Mouse (Mus musculus): Measurements from ENCODE around the gene Rasl12. TPM values are rescaled to one million over a fixed set of nuclear protein-coding genes. Genes with fewer than 3 reads are reported as not detected.

Gene Rasl12
- total and polyA plus RNA-seq, 2 experiments = 0.09 to 0.32 TPM

GRCm38 (mm10) chr9:65360641-65361448, 37.5 kb upstream of the Rasl12 start, which contains the start of gene Ubap1l:
TSS of gene Ubap1l (plus strand) at chr9:65361041.
- H3K4me1 ChIP-seq (ENCODE audit: control insufficient read depth, insufficient read depth, low read length) = no peaks in the 10 kb centered on the region
- no peaks in the 10 kb centered on the region for H3K27me3 ChIP-seq (ENCODE audit: control insufficient read depth, insufficient read depth, low read length)
- H3K9ac ChIP-seq (ENCODE audit: low read depth, low read length) = no peak within 1 kb of the TSS
- TF ChIP-seq CTCF (IDR thresholded peaks at IDR 0.05; ENCODE audit: low read depth, low read length) (no peak), POLR2A (IDR thresholded peaks at IDR 0.05; ENCODE audit: extremely low read depth, insufficient read depth, low read length) (no peak)
- peaks cover 56% of the 10 kb centered on the region for H3K36me3 ChIP-seq (ENCODE audit: control insufficient read depth, insufficient read depth, low read length)
- no peaks in the 10 kb centered on the region for H3K79me2 ChIP-seq (ENCODE audit: control insufficient read depth, insufficient read depth, low read length)
- H3K27ac ChIP-seq (replicated peaks; ENCODE audit: insufficient read depth, low read depth, low read length) = no peak within 1 kb of the TSS
- no peak within 1 kb of the TSS for H3K4me3 ChIP-seq (ENCODE audit: insufficient read depth, low read depth, low read length)
- 72% methylated on average over 16 of the region's 16 CpGs for WGBS
- peak; percentile 34 for DNase-seq (ENCODE audit: extremely low read depth, low read depth, low spot score)

DNA sequence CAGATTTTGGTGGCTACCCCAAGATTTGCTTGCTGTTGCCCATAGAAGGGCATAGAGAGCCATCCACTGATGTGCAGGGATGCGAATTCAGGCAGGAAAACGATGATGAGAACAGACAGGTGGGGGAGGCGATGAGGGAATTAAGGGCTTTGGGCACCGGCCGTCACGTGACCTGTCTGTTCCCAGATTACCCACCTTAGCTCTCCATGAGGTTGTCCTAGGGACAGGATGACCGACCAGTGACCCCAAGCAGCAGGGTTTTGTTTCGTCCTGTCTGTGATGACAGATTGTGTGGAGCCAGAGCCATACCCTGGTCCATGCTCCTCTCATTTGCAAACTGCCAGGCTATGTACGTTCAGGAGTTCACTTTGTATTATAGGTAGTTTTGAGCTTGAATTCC, 34.6 kb upstream of the Rasl12 start:
- DNase-seq (ENCODE audit: extremely low read depth, low read depth, low spot score) = no peak
- Histone ChIP-seq H3K9ac (ENCODE audit: low read depth, low read length) (no peak overlapping the region), H3K4me3 (ENCODE audit: insufficient read depth, low read depth, low read length) (no peak overlapping the region), H3K4me1 (ENCODE audit: control insufficient read depth, insufficient read depth, low read length) (no peaks in the 10 kb centered on the region), H3K27ac (replicated peaks; ENCODE audit: insufficient read depth, low read depth, low read length) (no peak overlapping the region), H3K36me3 (ENCODE audit: control insufficient read depth, insufficient read depth, low read length) (peaks cover 32% of the 10 kb centered on the region), H3K79me2 (ENCODE audit: control insufficient read depth, insufficient read depth, low read length) (no peaks in the 10 kb centered on the region), H3K27me3 (ENCODE audit: control insufficient read depth, insufficient read depth, low read length) (no peaks in the 10 kb centered on the region)
- TF ChIP-seq POLR2A (IDR thresholded peaks at IDR 0.05; ENCODE audit: extremely low read depth, insufficient read depth, low read length) = no peak
- no peak for TF ChIP-seq CTCF (IDR thresholded peaks at IDR 0.05; ENCODE audit: low read depth, low read length)
- 81% methylated on average over 9 of the region's 9 CpGs for WGBS

GRCm38 (mm10) chr9:65365721-65366120, 32.6 kb upstream of the Rasl12 start:
- 83% methylated on average over 7 of the region's 7 CpGs for WGBS
- Histone ChIP-seq H3K79me2 (ENCODE audit: control insufficient read depth, insufficient read depth, low read length) (no peaks in the 10 kb centered on the region), H3K4me3 (ENCODE audit: insufficient read depth, low read depth, low read length) (no peak overlapping the region), H3K9ac (ENCODE audit: low read depth, low read length) (no peak overlapping the region), H3K27ac (replicated peaks; ENCODE audit: insufficient read depth, low read depth, low read length) (no peak overlapping the region), H3K36me3 (ENCODE audit: control insufficient read depth, insufficient read depth, low read length) (peaks cover 15% of the 10 kb centered on the region), H3K4me1 (ENCODE audit: control insufficient read depth, insufficient read depth, low read length) (no peaks in the 10 kb centered on the region), H3K27me3 (ENCODE audit: control insufficient read depth, insufficient read depth, low read length) (no peaks in the 10 kb centered on the region)
- no peak for DNase-seq (ENCODE audit: extremely low read depth, low read depth, low spot score)
- TF ChIP-seq POLR2A (IDR thresholded peaks at IDR 0.05; ENCODE audit: extremely low read depth, insufficient read depth, low read length) (no peak), CTCF (IDR thresholded peaks at IDR 0.05; ENCODE audit: low read depth, low read length) (no peak)

DNA sequence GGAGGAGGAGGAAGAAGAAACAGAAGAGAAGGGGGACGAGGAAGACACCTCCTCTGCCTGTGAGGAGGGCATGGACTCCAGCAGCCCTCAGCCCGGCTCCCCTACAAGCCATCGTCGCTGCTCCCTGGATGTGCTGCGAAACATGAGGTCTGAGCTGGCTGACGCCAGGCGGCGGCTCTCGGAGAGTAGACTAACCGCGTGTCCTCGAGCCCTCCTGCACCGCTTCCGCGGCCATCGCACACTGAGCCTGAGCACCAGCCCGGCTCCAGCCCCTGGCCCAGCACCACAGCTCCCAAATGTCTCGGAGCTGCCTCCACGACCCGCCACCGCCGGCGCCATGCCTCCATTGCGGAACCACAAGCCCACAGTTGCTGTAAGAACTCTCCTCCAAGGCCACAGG, 26.6 kb upstream of the Rasl12 start:
- TF ChIP-seq CTCF (IDR thresholded peaks at IDR 0.05; ENCODE audit: low read depth, low read length) = no peak
- no peak for TF ChIP-seq POLR2A (IDR thresholded peaks at IDR 0.05; ENCODE audit: extremely low read depth, insufficient read depth, low read length)
- no peaks in the 10 kb centered on the region for H3K27me3 ChIP-seq (ENCODE audit: control insufficient read depth, insufficient read depth, low read length)
- H3K36me3 ChIP-seq (ENCODE audit: control insufficient read depth, insufficient read depth, low read length) = no peaks in the 10 kb centered on the region
- H3K79me2 ChIP-seq (ENCODE audit: control insufficient read depth, insufficient read depth, low read length) = no peaks in the 10 kb centered on the region
- H3K9ac ChIP-seq (ENCODE audit: low read depth, low read length) = no peak overlapping the region
- no peak for DNase-seq (ENCODE audit: extremely low read depth, low read depth, low spot score)
- WGBS = 91% methylated on average over 24 of the region's 24 CpGs
- H3K27ac ChIP-seq (replicated peaks; ENCODE audit: insufficient read depth, low read depth, low read length) = no peak overlapping the region
- H3K4me3 ChIP-seq (ENCODE audit: insufficient read depth, low read depth, low read length) = no peak overlapping the region
- no peaks in the 10 kb centered on the region for H3K4me1 ChIP-seq (ENCODE audit: control insufficient read depth, insufficient read depth, low read length)

GRCm38 (mm10) chr9:65372449-65372848, 25.9 kb upstream of the Rasl12 start:
- no peaks in the 10 kb centered on the region for H3K4me1 ChIP-seq (ENCODE audit: control insufficient read depth, insufficient read depth, low read length)
- DNase-seq (ENCODE audit: extremely low read depth, low read depth, low spot score) = no peak

More at GRCm38 (mm10) chr9:65372449-65372848, 25.9 kb upstream of the Rasl12 start:
- 63% methylated on average over 4 of the region's 4 CpGs for WGBS
- Histone ChIP-seq H3K27me3 (ENCODE audit: control insufficient read depth, insufficient read depth, low read length) (no peaks in the 10 kb centered on the region), H3K79me2 (ENCODE audit: control insufficient read depth, insufficient read depth, low read length) (no peaks in the 10 kb centered on the region), H3K9ac (ENCODE audit: low read depth, low read length) (no peak overlapping the region), H3K36me3 (ENCODE audit: control insufficient read depth, insufficient read depth, low read length) (no peaks in the 10 kb centered on the region), H3K4me3 (ENCODE audit: insufficient read depth, low read depth, low read length) (no peak overlapping the region), H3K27ac (replicated peaks; ENCODE audit: insufficient read depth, low read depth, low read length) (no peak overlapping the region)
- TF ChIP-seq POLR2A (IDR thresholded peaks at IDR 0.05; ENCODE audit: extremely low read depth, insufficient read depth, low read length) (no peak), CTCF (IDR thresholded peaks at IDR 0.05; ENCODE audit: low read depth, low read length) (peak; percentile 41)
